Mouse (Mus musculus) liver, postnatal 0 days (tissue): ENCODE data around the gene Tent4a. TPM values are rescaled to one million over a fixed set of nuclear protein-coding genes. Genes with fewer than 3 reads are reported as not detected.

Source experiments
- ATAC-seq: fragments of 200-750 bp; cut with Nextera tagmentation; 2 replicates; pipeline ENCODE4 v1.8.0; 2017; ENCODE audit warnings: mild to moderate bottlenecking, moderate library complexity
- DNase-seq: peaks from one replicate; pipeline ENCODE4 v3.0.0-alpha.2; 2016
- H3K27ac ChIP-seq: fragments of 300-500 bp; sonication (generic); 2 replicates; pipeline ENCODE4 v1.5.1; 2014; ENCODE audit warnings: antibody characterized with exemption, moderate library complexity, mild to moderate bottlenecking, low read depth
- H3K27me3 ChIP-seq: fragments of 300-500 bp; sonication (generic); 2 replicates; pipeline ENCODE4 v1.6.1; 2014; ENCODE audit warnings: low read length, control low read depth, mixed read lengths; ENCODE audit not compliant: insufficient read depth
- H3K36me3 ChIP-seq: fragments of 300-500 bp; sonication (generic); replicated peaks from 2 replicates; pipeline ENCODE4 v1.6.1; 2014; ENCODE audit warnings: mild to moderate bottlenecking, control low read depth, low read length, moderate library complexity, mixed read lengths; ENCODE audit not compliant: insufficient read depth
- H3K4me1 ChIP-seq: fragments of 300-500 bp; sonication (generic); 2 replicates; pipeline ENCODE4 v1.6.1; 2014; ENCODE audit warnings: antibody characterized with exemption, mild to moderate bottlenecking, control low read depth; ENCODE audit not compliant: insufficient read depth
- H3K4me2 ChIP-seq: fragments of 300-500 bp; sonication (generic); 2 replicates; pipeline ENCODE4 v1.6.1; 2014; ENCODE audit warnings: low read depth, mild to moderate bottlenecking, low read length, moderate library complexity, mixed read lengths
- H3K4me3 ChIP-seq: fragments of 300-500 bp; sonication (generic); 2 replicates; pipeline ENCODE4 v1.5.1; 2014; ENCODE audit warnings: low read depth, low read length
- H3K9ac ChIP-seq: fragments of 300-500 bp; sonication (generic); replicated peaks from 2 replicates; pipeline ENCODE4 v1.6.1; 2014; ENCODE audit warnings: mild to moderate bottlenecking, moderate library complexity
- H3K9me3 ChIP-seq: fragments of 300-500 bp; sonication (generic); 2 replicates; pipeline ENCODE4 v1.6.1; 2016; ENCODE audit warnings: mild to moderate bottlenecking, control low read depth, low read length, mixed read lengths
- CTCF ChIP-seq: sonication (generic); IDR thresholded peaks from 2 replicates; pipeline ENCODE4 v1.5.1; 2016; ENCODE audit warnings: antibody characterized with exemption, low read depth
- EP300 ChIP-seq: IDR thresholded peaks from 2 replicates; pipeline ENCODE4 v1.6.1; 2016; ENCODE audit warnings: antibody characterized with exemption, low read depth, mild to moderate bottlenecking
- WGBS: fragments of 180-500 bp; shearing (Covaris S2); extraction: QIAGEN DNeasy Blood & Tissue Kit; methylation state at CpG from one replicate; pipeline ENCODE4 v1.1.7; 2014; ENCODE audit not compliant: insufficient replicate concordance; 5-methylcytosine and 5-hydroxymethylcytosine counted together
- polyA plus RNA-seq: library from polyadenylated mRNA; unstranded; fragments of >200 nt; fragmentation: Nextera tagmentation; extraction: Ambion mirVana; gene quantifications from 2 replicates; pipeline ENCODE4 v1.2.1, GENCODE M21; 2015

Tent4a gene
- polyA plus RNA-seq, 1 experiment from 2014 or later = 1.9 TPM

DNA sequence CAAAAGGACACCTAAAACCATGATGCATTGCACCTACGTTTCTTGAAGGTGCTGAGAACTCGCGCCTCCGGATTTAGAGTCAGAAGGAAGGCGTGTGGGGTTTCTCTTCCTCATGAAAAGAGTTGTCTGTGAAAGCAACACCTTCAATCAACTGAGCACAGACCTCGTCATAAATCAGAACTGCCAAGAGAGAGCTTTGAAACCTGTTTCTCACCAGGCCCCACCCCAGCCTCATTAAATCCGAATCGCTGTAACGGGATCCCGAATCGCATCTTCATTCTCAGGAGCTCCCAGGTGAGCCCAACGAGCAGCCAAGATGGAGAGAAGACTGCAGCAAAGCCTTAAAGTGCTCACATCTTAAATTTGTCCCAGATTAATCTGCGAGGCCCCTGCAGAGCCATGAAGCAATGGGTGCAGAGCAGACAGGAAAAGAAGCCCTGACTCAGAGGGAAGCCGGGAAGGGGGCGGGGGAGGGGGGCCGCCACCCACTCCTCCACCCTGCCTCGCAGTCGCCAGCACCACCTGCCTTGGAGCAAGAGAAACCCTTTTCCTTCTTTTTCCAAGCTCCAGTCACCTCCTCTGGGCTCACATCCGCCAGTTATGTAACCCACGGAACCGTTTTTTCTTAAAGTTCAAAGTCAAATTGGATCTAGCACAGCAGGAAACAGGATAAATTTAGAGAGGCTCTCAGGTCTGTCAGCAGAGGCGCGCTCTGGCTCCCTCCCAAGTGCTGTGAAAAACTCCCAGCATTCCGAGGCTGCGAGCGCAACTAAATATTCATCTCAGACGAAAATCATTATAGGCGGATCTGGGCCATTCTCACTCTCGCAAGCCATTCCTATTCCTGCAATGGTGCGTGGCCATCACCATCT, 52.5 kb downstream of the Tent4a start:
- DNase-seq (no peak), ATAC-seq (no peak)
- Histone ChIP-seq H3K36me3 (no peaks in the 10 kb centered on the region), H3K27ac (no peak overlapping the region), H3K4me2 (peak overlapping the region; percentile 53), H3K4me1 (peaks cover 4% of the 10 kb centered on the region; the same call in 1 of the 2 replicates), H3K4me3 (0 out of 2 replicates have a peak overlapping the region, but pooled peaks have one; percentile 22), H3K27me3 (peaks cover 46% of the 10 kb centered on the region), H3K9me3 (no peaks in the 10 kb centered on the region), H3K9ac (no peak overlapping the region)
- TF ChIP-seq EP300 = no peak
- no peak for TF ChIP-seq CTCF
- 4% methylated on average over 30 of the region's 30 CpGs for WGBS

DNA sequence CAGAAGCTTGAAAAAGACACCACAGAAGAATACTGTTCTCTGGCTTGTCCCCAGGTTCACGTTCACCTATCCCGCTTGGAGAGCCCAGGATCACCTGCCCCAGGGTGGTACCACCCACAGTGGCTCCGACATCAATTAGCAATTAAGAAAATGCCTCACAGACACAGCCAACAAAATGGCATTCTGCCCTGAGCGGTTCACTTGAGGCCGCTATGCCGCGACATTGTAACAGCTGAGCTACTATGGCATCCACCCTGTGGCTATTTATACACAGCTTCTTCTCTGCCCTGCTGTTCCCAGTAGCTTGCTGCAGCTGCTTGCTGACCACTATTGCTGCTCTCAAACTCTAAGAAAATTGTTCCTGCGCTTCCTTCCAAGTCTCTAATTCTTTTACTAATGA, 53.4 kb downstream of the Tent4a start:
- Histone ChIP-seq H3K27ac (no peak overlapping the region), H3K27me3 (peaks cover 42% of the 10 kb centered on the region), H3K4me1 (peaks cover 4% of the 10 kb centered on the region; the same call in 1 of the 2 replicates), H3K9me3 (no peaks in the 10 kb centered on the region), H3K4me2 (no peak overlapping the region), H3K4me3 (no peak overlapping the region), H3K36me3 (no peaks in the 10 kb centered on the region), H3K9ac (no peak overlapping the region)
- TF ChIP-seq CTCF (no peak), EP300 (no peak)
- no peak for DNase-seq
- WGBS = 15% methylated on average over 8 of the region's 8 CpGs
- no peak for ATAC-seq

DNA sequence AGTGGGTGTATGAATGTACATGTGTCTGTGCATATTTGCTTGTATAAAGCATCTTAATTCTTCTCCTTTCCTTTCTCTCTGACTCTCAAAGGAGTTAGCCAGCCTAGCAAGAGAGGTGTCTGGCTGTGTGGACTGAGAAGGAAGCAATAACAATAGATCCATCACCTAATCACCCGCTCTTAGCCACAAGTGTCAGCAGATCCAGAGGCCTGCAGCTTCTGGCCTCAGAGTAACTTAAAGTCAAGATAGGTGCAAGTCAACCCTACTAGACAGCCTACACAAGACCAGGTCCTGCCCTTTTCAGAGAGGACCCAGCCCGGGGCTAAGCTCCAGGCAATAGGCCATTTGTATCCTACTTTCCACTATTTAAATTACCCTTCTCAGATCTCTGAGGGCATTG, 54.5 kb downstream of the Tent4a start:
- DNase-seq (no peak), ATAC-seq (no peak)
- H3K9me3 ChIP-seq = no peaks in the 10 kb centered on the region
- H3K4me2 ChIP-seq = no peak overlapping the region
- H3K27ac ChIP-seq = no peak overlapping the region
- H3K36me3 ChIP-seq = no peaks in the 10 kb centered on the region
- H3K4me3 ChIP-seq = no peak overlapping the region
- TF ChIP-seq CTCF = no peak
- no peak for TF ChIP-seq EP300
- H3K4me1 ChIP-seq = peaks cover 4% of the 10 kb centered on the region; the same call in 1 of the 2 replicates
- WGBS = 67% methylated on average over 2 of the region's 2 CpGs
- H3K9ac ChIP-seq = no peak overlapping the region
- H3K27me3 ChIP-seq = peaks cover 37% of the 10 kb centered on the region

DNA sequence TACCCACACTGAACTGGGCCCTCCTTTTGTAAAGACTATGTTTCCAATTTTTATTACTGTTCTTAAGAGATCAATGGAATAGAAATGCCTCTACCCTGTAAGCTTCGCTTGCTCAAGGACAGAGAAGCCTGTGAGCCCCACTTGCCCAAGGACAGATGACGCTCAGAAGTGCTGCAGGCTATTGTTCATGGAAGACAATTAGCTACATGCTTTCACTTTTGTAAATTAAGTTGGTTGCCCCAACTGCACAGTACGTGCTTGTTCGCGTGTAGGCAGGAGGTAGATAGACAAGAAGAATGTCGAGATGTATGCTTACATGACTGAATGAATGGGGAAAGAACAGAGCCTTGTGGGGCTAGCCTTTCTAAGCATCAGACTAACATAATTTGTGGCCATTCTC, 55.7 kb downstream of the Tent4a start:
- Histone ChIP-seq H3K4me3 (no peak overlapping the region), H3K4me1 (peaks cover 4% of the 10 kb centered on the region; the same call in 1 of the 2 replicates), H3K4me2 (no peak overlapping the region), H3K27me3 (peaks cover 35% of the 10 kb centered on the region), H3K36me3 (no peaks in the 10 kb centered on the region), H3K9ac (no peak overlapping the region), H3K9me3 (no peaks in the 10 kb centered on the region), H3K27ac (no peak overlapping the region)
- WGBS = 74% methylated on average over 6 of the region's 6 CpGs
- TF ChIP-seq CTCF (no peak), EP300 (no peak)
- ATAC-seq = no peak
- no peak for DNase-seq

DNA sequence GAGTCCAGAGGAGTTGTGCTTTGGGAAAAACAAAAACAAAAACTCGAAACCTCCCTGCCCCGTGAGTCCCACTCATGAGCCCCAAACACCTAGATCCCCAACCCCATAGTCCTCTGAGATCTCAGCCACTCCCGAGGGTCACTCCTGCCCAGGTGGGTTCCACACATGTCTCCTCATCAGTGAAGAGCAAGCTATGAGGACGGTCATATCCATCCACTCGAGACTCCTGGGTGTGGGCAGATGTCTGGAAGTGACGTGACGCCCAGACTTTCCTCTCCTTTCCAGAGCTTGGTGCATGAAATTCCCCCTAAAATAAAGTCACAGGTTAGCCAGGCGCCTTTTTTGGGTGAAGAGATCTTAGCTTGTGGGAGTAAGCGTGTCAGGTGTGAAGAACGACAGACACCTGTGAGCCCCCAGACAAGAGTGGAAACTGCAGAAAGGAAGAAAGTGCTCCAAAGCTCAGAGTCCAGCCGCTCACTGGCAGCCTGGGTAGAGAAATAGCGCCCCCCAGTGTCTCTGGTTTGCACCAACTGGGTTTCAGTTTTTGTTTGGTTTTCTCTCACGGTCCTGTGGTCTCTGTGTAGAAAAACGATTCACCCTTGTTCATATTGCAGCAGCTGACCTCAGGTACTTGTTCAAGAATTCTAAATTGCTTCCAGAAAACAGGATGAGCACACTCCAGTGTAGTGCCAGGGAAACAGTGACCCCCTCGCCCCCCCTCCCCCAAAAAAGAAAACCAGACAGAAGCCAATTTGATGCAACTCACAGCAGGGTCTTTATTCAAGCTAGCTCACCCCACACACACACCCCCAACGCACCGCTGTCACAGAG, 73.6 kb downstream of the Tent4a start:
- no peak overlapping the region for H3K27ac ChIP-seq
- H3K4me2 ChIP-seq = peak overlapping the region; percentile 13; the same call in 1 of the 2 replicates
- no peak overlapping the region for H3K9ac ChIP-seq
- peak; percentile 68 for TF ChIP-seq CTCF
- TF ChIP-seq EP300 = no peak
- H3K4me1 ChIP-seq = no peaks in the 10 kb centered on the region
- no peaks in the 10 kb centered on the region for H3K27me3 ChIP-seq
- H3K36me3 ChIP-seq = no peaks in the 10 kb centered on the region
- no peaks in the 10 kb centered on the region for H3K9me3 ChIP-seq
- ATAC-seq = no peak
- 43% methylated on average over 17 of the region's 17 CpGs for WGBS
- no peak overlapping the region for H3K4me3 ChIP-seq
- DNase-seq = peak; percentile 64
